Mouse (Mus musculus): ENCODE results near the gene Diexf.

Gene Diexf

GRCm38 (mm10) chr1:193138669-193139068, 8.6 kb upstream of the Diexf start:
- no peak for DNase-seq (ENCODE audit: low spot score in 2 of 2)

GRCm38 (mm10) chr1:193138087-193138486, 8.0 kb upstream of the Diexf start:
- DNase-seq (ENCODE audit: low spot score in 2 of 2): no peak

GRCm38 (mm10) chr1:193133726-193134125, 3.7 kb upstream of the Diexf start:
- DNase-seq (ENCODE audit: low spot score in 2 of 2): no peak

DNA sequence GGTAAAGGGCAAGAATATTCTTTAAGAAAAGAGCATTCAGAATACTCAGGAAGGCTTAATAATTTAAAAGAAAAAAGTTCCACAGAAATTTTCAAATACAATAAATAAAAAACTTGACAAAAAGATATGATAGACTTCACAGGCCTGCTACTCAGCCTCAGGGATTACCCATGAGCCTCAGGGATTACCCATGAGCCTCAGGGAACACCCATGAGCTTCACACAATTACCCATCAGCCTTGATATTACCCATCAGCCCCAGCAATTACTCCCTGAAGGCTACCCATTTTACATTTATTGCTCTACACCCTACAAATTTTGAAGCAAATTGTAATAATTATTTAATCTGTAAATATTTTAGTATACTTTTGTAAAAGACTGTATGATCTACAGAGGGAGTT, 2.3 kb upstream of the Diexf start:
- DNase-seq (ENCODE audit: low spot score in 2 of 2): no peak

GRCm38 (mm10) chr1:193131311-193131948, 1.4 kb upstream of the Diexf start:
- DNase-seq (ENCODE audit: low spot score in 2 of 2): no peak

GRCm38 (mm10) chr1:193130839-193131238, 767 bp upstream of the Diexf start:
- DNase-seq (ENCODE audit: low spot score in 2 of 2): no peak

GRCm38 (mm10) chr1:193130456-193130825, 369 bp upstream of the Diexf start:
- no peak for DNase-seq (ENCODE audit: low spot score in 2 of 2)

- no peak for DNase-seq (ENCODE audit: low spot score in 2 of 2)
Measured at GRCm38 (mm10) chr1:193129321-193129720, 751 bp downstream of the Diexf start.

- DNase-seq (ENCODE audit: low spot score in 2 of 2): peak in 1 of 2 experiments; percentile 25
Measured at GRCm38 (mm10) chr1:193128055-193128454, 2.0 kb downstream of the Diexf start.

- no peak for DNase-seq (ENCODE audit: low spot score in 2 of 2)
Measured at GRCm38 (mm10) chr1:193125835-193126234, 4.2 kb downstream of the Diexf start.

DNA sequence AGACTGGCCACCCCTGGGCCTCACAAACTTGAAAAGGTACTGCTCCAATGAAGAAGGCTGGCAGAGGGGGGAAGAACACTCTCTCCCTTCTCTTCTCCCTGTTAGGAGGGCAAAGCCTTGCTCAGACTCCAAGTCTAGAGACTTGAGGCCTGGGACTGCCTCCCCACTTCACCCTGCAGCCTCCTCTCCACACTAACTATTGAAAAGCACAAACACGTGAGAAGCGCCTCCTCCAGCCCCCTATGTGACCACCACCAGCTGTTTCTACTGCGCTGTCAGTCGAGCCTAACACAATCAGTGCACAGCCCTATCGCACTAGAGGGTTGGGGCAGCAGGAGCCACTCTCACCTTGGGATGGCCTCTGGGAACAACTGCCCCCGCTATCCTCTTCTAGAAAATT, 6.8 kb downstream of the Diexf start:
- no peak for DNase-seq (ENCODE audit: low spot score in 2 of 2)

DNA sequence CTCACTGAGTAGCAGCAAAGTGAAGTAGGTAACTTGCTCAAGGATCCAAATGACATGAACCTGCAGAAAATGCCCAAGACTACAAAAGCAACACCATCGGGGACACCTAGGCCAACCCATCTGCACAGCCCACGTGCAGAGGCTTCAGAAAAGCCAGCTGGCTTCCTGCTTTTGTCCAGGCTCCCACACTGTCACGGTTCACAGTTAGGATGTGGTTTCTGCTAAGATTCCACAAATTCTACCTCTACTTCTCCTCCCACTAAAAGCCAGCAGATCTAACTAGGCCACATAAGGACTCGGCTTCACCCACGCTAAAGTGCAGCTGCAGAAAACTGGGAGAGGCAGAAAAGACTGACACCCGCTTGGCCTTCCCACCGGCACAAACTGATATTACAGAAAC, 7.3 kb downstream of the Diexf start:
- peak; percentile 27 to 73 for DNase-seq (ENCODE audit: low spot score in 2 of 2)

DNA sequence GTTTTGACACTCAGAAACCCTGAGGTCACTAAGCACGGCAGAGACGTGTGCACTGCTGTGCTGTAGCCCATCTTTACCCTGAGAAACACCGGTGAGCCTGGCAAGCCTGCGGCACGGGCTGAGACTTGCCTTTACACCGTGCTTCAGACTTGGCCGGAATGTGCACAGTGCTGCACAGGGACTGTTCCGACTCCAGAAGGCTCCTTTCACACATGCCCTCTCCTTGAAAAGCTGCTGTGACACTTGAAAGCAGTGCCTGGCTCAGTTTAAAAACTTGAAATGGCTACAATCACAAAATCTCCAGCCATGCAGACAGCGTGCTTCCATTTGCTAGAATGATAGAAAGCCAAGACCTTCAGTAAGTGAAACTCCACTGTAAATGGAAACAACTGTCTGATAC, 18.0 kb downstream of the Diexf start:
- DNase-seq (ENCODE audit: low spot score in 2 of 2): no peak

DNA sequence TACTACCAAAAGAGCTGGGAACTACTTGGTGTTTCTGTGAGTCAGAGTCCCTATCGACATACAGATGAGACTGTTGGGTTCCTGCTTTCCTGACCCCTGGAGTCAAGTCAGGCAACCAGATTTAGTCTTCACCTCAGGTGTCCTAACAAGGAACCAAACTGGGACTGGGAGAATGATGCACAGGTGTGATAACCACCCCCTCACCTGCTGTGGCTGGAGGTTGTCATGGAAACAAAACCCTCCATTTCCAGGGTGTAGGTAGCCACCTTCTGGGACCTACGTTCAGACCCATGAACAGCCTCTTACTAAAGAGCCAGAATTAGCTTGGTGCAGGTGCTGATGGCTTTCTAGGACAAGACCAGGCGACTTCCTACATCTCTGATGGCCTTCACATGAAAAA, 27.1 kb downstream of the Diexf start:
- DNase-seq (ENCODE audit: low spot score in 2 of 2): no peak

GRCm38 (mm10) chr1:193102556-193102955, 27.5 kb downstream of the Diexf start:
- no peak for DNase-seq (ENCODE audit: low spot score in 2 of 2)

DNA sequence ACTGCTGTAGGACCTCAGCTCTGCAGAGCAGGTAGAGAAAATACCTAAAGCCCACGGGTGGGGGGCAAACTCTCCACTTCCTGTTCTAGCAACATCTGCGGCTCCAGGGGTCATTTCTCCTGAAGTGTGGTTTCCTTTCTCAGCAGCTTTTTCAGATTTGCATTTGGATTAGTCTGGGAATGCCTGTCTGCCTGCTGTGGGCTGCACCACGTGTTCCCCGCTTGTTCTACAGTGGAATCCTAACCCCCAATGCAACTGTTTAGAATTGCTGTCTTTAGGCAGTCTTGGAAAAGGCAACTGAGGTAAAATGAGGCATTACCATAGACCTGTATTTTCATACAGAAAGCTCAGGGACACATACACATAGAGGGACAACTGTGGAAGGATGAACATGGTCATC, 28.0 kb downstream of the Diexf start:
- no peak for DNase-seq (ENCODE audit: low spot score in 2 of 2)

DNA sequence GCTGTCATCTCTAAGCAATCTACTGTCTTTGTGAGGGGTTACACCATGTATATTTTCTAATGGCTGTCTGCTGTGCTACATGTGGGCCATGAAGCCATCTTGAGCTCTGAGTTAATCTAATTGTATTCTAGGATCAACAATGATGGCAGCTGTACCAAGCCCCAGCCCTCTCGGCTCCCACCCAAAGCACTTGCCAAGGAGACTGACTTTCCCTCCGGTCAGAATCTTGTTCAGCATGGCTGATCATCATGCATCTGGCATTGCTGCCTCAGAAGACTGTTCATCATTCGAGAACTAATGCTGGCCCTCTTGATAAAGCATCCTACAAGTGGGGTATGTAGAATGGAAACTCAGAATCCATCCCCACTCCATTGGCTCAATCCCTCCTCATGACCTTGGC, 31.1 kb downstream of the Diexf start:
- no peak for DNase-seq (ENCODE audit: low spot score in 2 of 2)

GRCm38 (mm10) chr1:193093596-193093995, 36.5 kb downstream of the Diexf start:
- no peak for DNase-seq (ENCODE audit: low spot score in 2 of 2)

GRCm38 (mm10) chr1:193092771-193093170, 37.3 kb downstream of the Diexf start:
- no peak for DNase-seq (ENCODE audit: low spot score in 2 of 2)

- DNase-seq (ENCODE audit: low spot score in 2 of 2): no peak
Measured at GRCm38 (mm10) chr1:193090894-193091293, 39.2 kb downstream of the Diexf start.

DNA sequence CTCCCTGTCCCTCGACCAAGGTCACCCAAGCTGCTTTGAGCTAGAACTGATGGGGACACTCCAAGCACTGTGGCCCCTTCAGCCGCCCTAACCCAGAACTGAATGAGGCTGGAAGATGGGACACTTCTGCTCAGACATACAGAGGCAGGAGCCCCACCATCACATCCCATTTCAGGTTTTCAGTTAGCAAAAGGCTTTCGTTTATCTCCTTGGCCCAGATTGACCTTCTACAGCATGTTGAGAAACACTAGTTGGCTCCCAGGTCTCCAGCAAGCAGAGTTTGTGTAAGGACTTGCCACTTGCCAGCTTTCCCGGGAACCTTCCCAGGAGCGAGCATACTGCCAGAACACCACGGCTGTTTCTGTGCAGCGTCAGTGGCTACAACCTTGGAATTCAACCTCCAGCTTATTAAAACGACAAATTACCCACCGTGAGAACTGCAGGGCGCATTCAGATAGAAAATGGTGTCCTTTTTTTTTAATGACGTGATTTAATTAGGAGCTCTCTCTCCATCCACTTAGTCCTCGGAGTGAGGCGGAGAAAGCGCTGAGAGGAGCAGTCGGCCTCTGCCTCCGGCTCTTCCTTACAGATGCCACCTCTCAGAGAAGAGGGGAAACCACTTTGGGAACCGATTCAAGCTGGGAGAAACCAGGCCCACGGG, 39.7 kb downstream of the Diexf start:
- DNase-seq (ENCODE audit: low spot score in 2 of 2): peak; percentile 32 to 64

DNA sequence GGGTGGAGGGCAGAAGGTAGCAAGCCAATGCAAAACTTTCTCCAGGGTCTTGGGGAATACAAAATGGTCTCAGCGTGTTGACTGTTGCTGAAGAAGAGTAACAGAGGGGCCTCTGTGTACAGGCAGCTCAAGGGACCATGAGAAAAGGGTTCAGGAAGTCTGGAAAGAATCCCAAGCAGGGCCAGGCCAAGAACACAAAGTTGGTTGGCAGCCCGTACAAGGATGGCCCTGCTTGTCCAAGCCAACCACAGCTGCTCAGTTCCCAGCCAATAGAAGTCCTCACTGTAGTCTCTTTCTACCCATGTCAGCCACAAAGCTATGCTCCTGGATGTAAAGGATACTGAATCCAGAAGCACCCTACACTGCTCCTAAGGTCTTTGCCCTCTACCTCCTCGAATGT, 40.4 kb downstream of the Diexf start:
- no peak for DNase-seq (ENCODE audit: low spot score in 2 of 2)

DNA sequence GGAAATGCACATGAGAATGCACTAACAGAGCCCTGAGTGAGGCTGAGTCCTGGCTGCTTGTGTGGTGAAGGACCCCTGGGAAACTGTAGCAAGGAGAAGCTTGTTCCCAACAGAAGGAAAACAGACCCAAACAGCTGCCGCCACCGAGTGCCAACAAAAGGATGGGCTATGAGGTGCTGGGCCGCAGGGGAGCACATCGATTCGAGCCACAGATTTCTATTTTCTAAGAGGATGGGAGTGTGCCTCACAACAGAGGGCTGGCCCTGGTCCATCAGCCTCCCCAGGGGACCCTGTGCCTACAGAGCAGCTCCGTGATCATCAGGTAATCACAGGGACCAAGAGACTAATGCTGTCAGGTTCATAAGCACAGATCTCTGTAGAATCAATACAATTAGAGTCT, 40.9 kb downstream of the Diexf start:
- no peak for DNase-seq (ENCODE audit: low spot score in 2 of 2)

Measured in right cerebral cortex, postnatal 36 days (tissue).